In genomic region chr11:117877917-117878745, GRCm38 (mm10) we compare ENCODE assay signal across 8 mouse cellular contexts. TPM values are rescaled to one million over a fixed set of nuclear protein-coding genes. Genes with fewer than 3 reads are reported as not detected.
A peak's percentile ranks its signal among the peaks of the same experiment; 100 is the strongest.
DNase-seq lines count a peak whose midpoint lies in the region; ATAC-seq lines count a peak whose summit lies in the region.

No protein-coding gene starts in this region.

- DNase-seq in retina, postnatal 1 day, result peak; percentile 78
- DNase-seq in retina, embryonic 14.5 days (ENCODE audit: low spot score), result no peak
- peak; percentile 14 for DNase-seq in hindbrain, embryonic 11.5 days (ENCODE audit: low spot score)
- DNase-seq in layer of hippocampus, adult 9-11 months, result peak; percentile 74
- no peak for DNase-seq in Muller cell, postnatal 12 days (ENCODE audit: inconsistent ontology term)

- H3K9ac ChIP-seq in hindbrain, embryonic 11.5 days (ENCODE audit: low read depth, low read length), result no peak overlapping the region
- no peak overlapping the region for H3K9ac ChIP-seq in stomach, embryonic 14.5 days (replicated peaks; ENCODE audit: low read depth, low read length)

- peaks cover 14% of the 10 kb centered on the region for H3K4me1 ChIP-seq in brown adipose tissue, adult 24 weeks (ENCODE audit: control insufficient read depth, insufficient read depth, insufficient read length, low read length)
- peaks cover 12% of the 10 kb centered on the region for H3K4me1 ChIP-seq in hindbrain, embryonic 11.5 days (replicated peaks; ENCODE audit: control insufficient read depth, insufficient read depth, low read length)
- peaks cover 39% of the 10 kb centered on the region for H3K4me1 ChIP-seq in stomach, embryonic 14.5 days (ENCODE audit: control insufficient read depth, insufficient read depth, low read length)

- peak; percentile 53; the same call in 1 of the 2 replicates for ATAC-seq in hindbrain, embryonic 11.5 days (ENCODE audit: low FRiP score)
- peak; percentile 43; the same call in 1 of the 2 replicates for ATAC-seq in stomach, embryonic 14.5 days (ENCODE audit: insufficient number of reproducible peaks, insufficient read depth, low FRiP score, low read depth)

- no peaks in the 10 kb centered on the region for H3K9me3 ChIP-seq in hindbrain, embryonic 11.5 days (ENCODE audit: control insufficient read depth, low read length)
- no peaks in the 10 kb centered on the region for H3K9me3 ChIP-seq in stomach, embryonic 14.5 days (ENCODE audit: control insufficient read depth, low read depth, low read length)

- peak overlapping the region; percentile 59; the same call in 1 of the 2 replicates for H3K27ac ChIP-seq in brown adipose tissue, adult 24 weeks (replicated peaks; ENCODE audit: low read depth, low read length)
- H3K27ac ChIP-seq in hindbrain, embryonic 11.5 days (ENCODE audit: low read depth, low read length), result no peak overlapping the region
- peak overlapping the region; percentile 99 for H3K27ac ChIP-seq in macrophage
- H3K27ac ChIP-seq in stomach, embryonic 14.5 days (ENCODE audit: low read length), result peak overlapping the region; percentile 48; the same call in 1 of the 2 replicates

- H3K4me3 ChIP-seq in brown adipose tissue, adult 24 weeks (ENCODE audit: insufficient read depth, low read depth, low read length), result no peak overlapping the region
- no peak overlapping the region for H3K4me3 ChIP-seq in hindbrain, embryonic 11.5 days (ENCODE audit: low read depth, low read length)
- no peak overlapping the region; the same call in 1 of the 2 replicates for H3K4me3 ChIP-seq in macrophage (ENCODE audit: inconsistent target)
- H3K4me3 ChIP-seq in stomach, embryonic 14.5 days (ENCODE audit: low read depth, low read length), result no peak overlapping the region

- H3K79me2 ChIP-seq in macrophage (ENCODE audit: inconsistent target), result no peaks in the 10 kb centered on the region

- H3K36me3 ChIP-seq in hindbrain, embryonic 11.5 days (ENCODE audit: control insufficient read depth, insufficient read depth, low read length), result no peaks in the 10 kb centered on the region
- H3K36me3 ChIP-seq in macrophage (ENCODE audit: inconsistent target), result no peaks in the 10 kb centered on the region
- H3K36me3 ChIP-seq in stomach, embryonic 14.5 days (ENCODE audit: control insufficient read depth, insufficient read depth, low read length), result no peaks in the 10 kb centered on the region

- H3K4me2 ChIP-seq in hindbrain, embryonic 11.5 days (replicated peaks; ENCODE audit: low read depth, low read length), result no peak overlapping the region
- peak overlapping the region; percentile 16; the same call in 1 of the 2 replicates for H3K4me2 ChIP-seq in stomach, embryonic 14.5 days (replicated peaks; ENCODE audit: low read depth, low read length)

- WGBS in hindbrain, embryonic 11.5 days, result 42% methylated on average over 13 of the region's 13 CpGs
- WGBS in macrophage (ENCODE audit: missing documents), result 16% methylated on average over 13 of the region's 13 CpGs
- WGBS in stomach, embryonic 14.5 days, result 21% methylated on average over 13 of the region's 13 CpGs

- no peaks in the 10 kb centered on the region for H3K27me3 ChIP-seq in hindbrain, embryonic 11.5 days (ENCODE audit: control insufficient read depth, insufficient read depth, low read length)
- no peaks in the 10 kb centered on the region for H3K27me3 ChIP-seq in stomach, embryonic 14.5 days (ENCODE audit: control insufficient read depth, insufficient read depth, low read length)

RNA-seq across cellular contexts. Expression of gene Tha1, which starts 4.8 kb away (rescaled TPM):
- polyA plus RNA-seq in brown adipose tissue, adult 24 weeks (2012; ENCODE audit: insufficient read depth, insufficient read length, missing spikeins), result 4.7 and 8.3 TPM in 2 replicates
- polyA plus RNA-seq in hindbrain, embryonic 11.5 days (2014; fragmentation: Nextera tagmentation; extraction: Ambion mirVana), result 1.4 and 1.7 TPM in 2 replicates
- 10 to 100 TPM; 12.7 to 60.0 (median 22.5) TPM for total RNA-seq in macrophage (2018; cell fraction: chromatin; rRNA removed)
- total RNA-seq in macrophage (2018; cell fraction: cytosol; rRNA removed), result 10 to 100 TPM in 1 of 26 experiments, 1 to 10 TPM in 25; 2.6 to 10.4 (median 6.4) TPM
- 10 to 100 TPM in 25 of 26 experiments, 1 to 10 TPM in 1; 9.3 to 48.0 (median 19.3) TPM for total RNA-seq in macrophage (2018; cell fraction: nucleus; rRNA removed)
- 3.0 to 8.4 TPM (median 4.9 TPM) in 3 replicates for polyA plus RNA-seq in macrophage (2018)
- polyA plus RNA-seq in stomach, embryonic 14.5 days (2014; fragmentation: Nextera tagmentation; extraction: Ambion mirVana), result 5.8 and 6.4 TPM in 2 replicates

RNA-seq across cellular contexts. Expression of gene Tmem235, which starts 17.6 kb away (rescaled TPM):
- polyA plus RNA-seq in brown adipose tissue, adult 24 weeks (2012; ENCODE audit: insufficient read depth, insufficient read length, missing spikeins), result not detected in 2 replicates
- not detected in 2 replicates for polyA plus RNA-seq in hindbrain, embryonic 11.5 days (2014; fragmentation: Nextera tagmentation; extraction: Ambion mirVana)
- under 1 TPM in 2 of 26 experiments, not detected in 24; 0.45 to 0.88 TPM for total RNA-seq in macrophage (2018; cell fraction: chromatin; rRNA removed)
- not detected for total RNA-seq in macrophage (2018; cell fraction: cytosol; rRNA removed)
- total RNA-seq in macrophage (2018; cell fraction: nucleus; rRNA removed), result under 1 TPM in 1 of 26 experiments, not detected in 25; 0.37 TPM
- polyA plus RNA-seq in macrophage (2018), result not detected in 3 replicates
- not detected in 2 replicates for polyA plus RNA-seq in stomach, embryonic 14.5 days (2014; fragmentation: Nextera tagmentation; extraction: Ambion mirVana)

RNA-seq across cellular contexts. Expression of gene Birc5, which starts 29.1 kb away (rescaled TPM):
- polyA plus RNA-seq in brown adipose tissue, adult 24 weeks (2012; ENCODE audit: insufficient read depth, insufficient read length, missing spikeins), result 1.1 TPM in 1 of 2 replicates, not detected in the other
- 296 and 301 TPM in 2 replicates for polyA plus RNA-seq in hindbrain, embryonic 11.5 days (2014; fragmentation: Nextera tagmentation; extraction: Ambion mirVana)
- total RNA-seq in macrophage (2018; cell fraction: chromatin; rRNA removed), result 10 to 100 TPM in 2 of 26 experiments, 1 to 10 TPM in 23, under 1 TPM in 1; 0.80 to 16.5 (median 4.9) TPM
- 10 to 100 TPM in 3 of 26 experiments, 1 to 10 TPM in 23; 1.3 to 12.6 (median 4.6) TPM for total RNA-seq in macrophage (2018; cell fraction: cytosol; rRNA removed)
- 10 to 100 TPM in 1 of 26 experiments, 1 to 10 TPM in 25; 1.6 to 19.6 (median 3.5) TPM for total RNA-seq in macrophage (2018; cell fraction: nucleus; rRNA removed)
- polyA plus RNA-seq in macrophage (2018), result 1.7 to 21.0 TPM (median 16.6 TPM) in 3 replicates
- polyA plus RNA-seq in stomach, embryonic 14.5 days (2014; fragmentation: Nextera tagmentation; extraction: Ambion mirVana), result 287 and 307 TPM in 2 replicates

RNA-seq across cellular contexts. Expression of gene Tk1, which starts 52.2 kb away (rescaled TPM):
- polyA plus RNA-seq in brown adipose tissue, adult 24 weeks (2012; ENCODE audit: insufficient read depth, insufficient read length, missing spikeins), result not detected in 2 replicates
- polyA plus RNA-seq in hindbrain, embryonic 11.5 days (2014; fragmentation: Nextera tagmentation; extraction: Ambion mirVana), result 73.3 and 84.3 TPM in 2 replicates
- 10 to 100 TPM in 14 of 26 experiments, 1 to 10 TPM in 11, under 1 TPM in 1; 0.92 to 30.5 (median 10.2) TPM for total RNA-seq in macrophage (2018; cell fraction: chromatin; rRNA removed)
- total RNA-seq in macrophage (2018; cell fraction: cytosol; rRNA removed), result 1 to 10 TPM; 1.9 to 7.2 (median 3.2) TPM
- total RNA-seq in macrophage (2018; cell fraction: nucleus; rRNA removed), result 10 to 100 TPM in 3 of 26 experiments, 1 to 10 TPM in 22, under 1 TPM in 1; 0.86 to 80.6 (median 3.9) TPM
- 1.1 to 37.4 TPM (median 6.2 TPM) in 3 replicates for polyA plus RNA-seq in macrophage (2018)
- 133 and 149 TPM in 2 replicates for polyA plus RNA-seq in stomach, embryonic 14.5 days (2014; fragmentation: Nextera tagmentation; extraction: Ambion mirVana)

RNA-seq across cellular contexts. Expression of gene Afmid, which starts 52.4 kb away (rescaled TPM):
- polyA plus RNA-seq in brown adipose tissue, adult 24 weeks (2012; ENCODE audit: insufficient read depth, insufficient read length, missing spikeins), result 1.7 and 1.8 TPM in 2 replicates
- polyA plus RNA-seq in hindbrain, embryonic 11.5 days (2014; fragmentation: Nextera tagmentation; extraction: Ambion mirVana), result 3.4 and 3.5 TPM in 2 replicates
- 10 to 100 TPM in 23 of 26 experiments, 1 to 10 TPM in 3; 3.2 to 34.1 (median 21.9) TPM for total RNA-seq in macrophage (2018; cell fraction: chromatin; rRNA removed)
- total RNA-seq in macrophage (2018; cell fraction: cytosol; rRNA removed), result 1 to 10 TPM; 1.0 to 3.6 (median 2.4) TPM
- 10 to 100 TPM in 12 of 26 experiments, 1 to 10 TPM in 14; 3.3 to 19.8 (median 9.4) TPM for total RNA-seq in macrophage (2018; cell fraction: nucleus; rRNA removed)
- 2.9 to 4.4 TPM (median 3.6 TPM) in 3 replicates for polyA plus RNA-seq in macrophage (2018)
- 6.4 and 7.1 TPM in 2 replicates for polyA plus RNA-seq in stomach, embryonic 14.5 days (2014; fragmentation: Nextera tagmentation; extraction: Ambion mirVana)

Comparison
In these comparisons a context has a peak if more than half of its experiments do, and no peak if none do; other contexts are left out.
1. DNase-seq: peak in retina, postnatal 1 day (single experiment), hindbrain, embryonic 11.5 days (single experiment) and layer of hippocampus, adult 9-11 months (single experiment); none in retina, embryonic 14.5 days (single experiment) and Muller cell, postnatal 12 days (single experiment).
2. RNA of gene Birc5, which starts 29.1 kb away (polyA plus RNA-seq): 287 to 307 TPM in stomach, embryonic 14.5 days and 296 to 301 TPM in hindbrain, embryonic 11.5 days; 1.7 to 21.0 TPM in macrophage and 1.1 TPM in brown adipose tissue, adult 24 weeks; every median in the first group is over 10 times any median in the second.